Mouse (Mus musculus): ENCODE measurements around the gene Pklr. TPM values are rescaled to one million over a fixed set of nuclear protein-coding genes. Genes with fewer than 3 reads are reported as not detected.

Gene Pklr
- total and polyA plus RNA-seq, 3 experiments = 53.2 to 185 (median 133) TPM

- TF ChIP-seq MYC (IDR thresholded peaks at IDR 0.05; ENCODE audit: low read depth, low read length) (peak; percentile 86), MXI1 (IDR thresholded peaks at IDR 0.05; ENCODE audit: low read depth, low read length) (peak; percentile 96)
Measured at GRCm38 (mm10) chr3:89089882-89090591, 45.9 kb upstream of the Pklr start (continued).

- H3K79me2 ChIP-seq (ENCODE audit: control insufficient read depth, insufficient read depth, low read length, poor library complexity) = peaks cover 2% of the 10 kb centered on the region
- DNase-seq (ENCODE audit: low read depth, low spot score) = peak; percentile 90
- H3K4me1 ChIP-seq (ENCODE audit: control insufficient read depth in 1 of 2, insufficient read depth in 2 of 2, low read length in 2 of 2) = peaks cover 3 to 26% of the 10 kb centered on the region in 2 experiments; a peak in 3 of 4 replicates
- H3K9ac ChIP-seq (ENCODE audit: control insufficient read depth, low read depth, low read length, poor library complexity, severe bottlenecking) = peak overlapping the region; percentile 75
- H3K4me3 ChIP-seq (ENCODE audit: control insufficient read depth in 1 of 2, insufficient read depth in 1 of 2, low read depth in 2 of 2, low read length in 2 of 2) = peak overlapping the region; percentile 68 to 75
- no peak overlapping the region; the same call in 1 of the 2 replicates for H3K27ac ChIP-seq (ENCODE audit: control insufficient read depth, low read depth, low read length)
- no peaks in the 10 kb centered on the region for H3K27me3 ChIP-seq (ENCODE audit: control insufficient read depth in 1 of 2, insufficient read depth in 2 of 2, low read length in 2 of 2)
- H3K9me3 ChIP-seq (replicated peaks; ENCODE audit: insufficient read depth, low read length) = no peaks in the 10 kb centered on the region
- H3K36me3 ChIP-seq (ENCODE audit: control insufficient read depth in 1 of 2, insufficient read depth in 2 of 2, low read length in 2 of 2) = peaks cover 0 to 11% of the 10 kb centered on the region in 2 experiments; a peak in 2 of 4 replicates
- TF ChIP-seq HCFC1 (IDR thresholded peaks at IDR 0.05; ENCODE audit: low read depth, low read length) = peak; percentile 73
- TF ChIP-seq TCF12 (IDR thresholded peaks at IDR 0.05; ENCODE audit: low read depth, low read length) = no peak; the same call in 1 of the 2 replicates
- TF ChIP-seq MEF2A (IDR thresholded peaks at IDR 0.05; ENCODE audit: extremely low read depth, insufficient replicate concordance, low read depth, low read length, poor library complexity, severe bottlenecking) = 0 out of 2 replicates have a peak, but pooled peaks have one; percentile 27
- TF ChIP-seq ELF1 (IDR thresholded peaks at IDR 0.05; ENCODE audit: low read depth, low read length) = peak; percentile 80
- TF ChIP-seq ZKSCAN1 (IDR thresholded peaks at IDR 0.05; ENCODE audit: low read depth, low read length) = no peak
- TF ChIP-seq JUND (IDR thresholded peaks at IDR 0.05; ENCODE audit: low read depth, low read length) = no peak
- no peak for TF ChIP-seq POLR2AphosphoS5 (IDR thresholded peaks at IDR 0.05; ENCODE audit: borderline replicate concordance, low read depth, low read length)
- no peak for TF ChIP-seq UBTF (IDR thresholded peaks at IDR 0.05; ENCODE audit: borderline replicate concordance, insufficient read depth, low read depth, low read length)
- TF ChIP-seq GABPA (IDR thresholded peaks at IDR 0.05; ENCODE audit: low read depth, low read length) = no peak
- no peak for TF ChIP-seq MAX (IDR thresholded peaks at IDR 0.05; ENCODE audit: low read length)
- peak; percentile 9; the same call in 1 of the 2 replicates for TF ChIP-seq ETS1 (IDR thresholded peaks at IDR 0.05; ENCODE audit: low read depth, low read length)
- TF ChIP-seq KAT2A (conservative IDR thresholded peaks at IDR 0.05; ENCODE audit: low read depth, low read length) = no peak
- peak; percentile 62 for TF ChIP-seq ZC3H11A (IDR thresholded peaks at IDR 0.05; ENCODE audit: low read depth, low read length)
- TF ChIP-seq MYC (IDR thresholded peaks at IDR 0.05; ENCODE audit: low read depth, low read length) = 0 out of 2 replicates have a peak, but pooled peaks have one; percentile 11
- TF ChIP-seq RCOR1 (IDR thresholded peaks at IDR 0.05; ENCODE audit: low read depth, low read length) = peak; percentile 46; the same call in 1 of the 2 replicates
- TF ChIP-seq BHLHE40 (IDR thresholded peaks at IDR 0.05; ENCODE audit: borderline replicate concordance, low read depth, low read length) = 0 out of 2 replicates have a peak, but pooled peaks have one; percentile 33
- TF ChIP-seq ZNF384 (IDR thresholded peaks at IDR 0.05; ENCODE audit: low read depth, low read length) = no peak
- no peak for TF ChIP-seq MYB (IDR thresholded peaks at IDR 0.05; ENCODE audit: low read depth, low read length)
- peak; percentile 72 for TF ChIP-seq SMC3 (IDR thresholded peaks at IDR 0.05; ENCODE audit: low read depth, low read length)
- TF ChIP-seq ZMIZ1 (IDR thresholded peaks at IDR 0.05; ENCODE audit: low read depth, low read length) = 0 out of 2 replicates have a peak, but pooled peaks have one; percentile 6
- TF ChIP-seq NRF1 (IDR thresholded peaks at IDR 0.05; ENCODE audit: insufficient read depth, low read depth, low read length, poor library complexity, severe bottlenecking) = peak; percentile 30; the same call in 1 of the 2 replicates
- no peak for TF ChIP-seq POLR2AphosphoS2 (IDR thresholded peaks at IDR 0.05; ENCODE audit: low read length)
- TF ChIP-seq TBP (IDR thresholded peaks at IDR 0.05; ENCODE audit: low read depth, low read length) = no peak
- TF ChIP-seq MAZ (IDR thresholded peaks at IDR 0.05; ENCODE audit: low read depth, low read length) = peak; percentile 98
- peak; percentile 63; the same call in 1 of the 2 replicates for TF ChIP-seq E2F4 (IDR thresholded peaks at IDR 0.05; ENCODE audit: borderline replicate concordance, low read depth, low read length)
- peak; percentile 38; the same call in 1 of the 2 replicates for TF ChIP-seq USF1 (IDR thresholded peaks at IDR 0.05; ENCODE audit: low read depth, low read length)
- peak in 2 of 3 experiments; percentile 97 to 99; a peak in 4 of 6 replicates for TF ChIP-seq CTCF (IDR thresholded peaks at IDR 0.05 in 2 of 3, conservative IDR thresholded peaks at IDR 0.05 in 1 of 3; ENCODE audit: control insufficient read depth in 1 of 3, insufficient read depth in 1 of 3, low read depth in 2 of 3, low read length in 3 of 3, poor library complexity in 1 of 3, severe bottlenecking in 1 of 3)
- 0 out of 2 replicates have a peak, but pooled peaks have one; percentile 70 for TF ChIP-seq CHD1 (IDR thresholded peaks at IDR 0.05; ENCODE audit: low read depth, low read length)
- TF ChIP-seq POLR2A (IDR thresholded peaks at IDR 0.05; ENCODE audit: control insufficient read depth in 1 of 2, insufficient read depth in 1 of 2, low read depth in 1 of 2, low read length in 2 of 2, poor library complexity in 1 of 2) = peak in 1 of 2 experiments; percentile 52; a peak in 1 of 4 replicates
Measured at GRCm38 (mm10) chr3:89090694-89091655, 45.0 kb upstream of the Pklr start.

Measured in MEL (cell line).